Mouse (Mus musculus) lung, adult 2 months (tissue): ENCODE data around the gene Nox3.

Experiments
- CTCF ChIP-seq: fragments of 200-500 bp; IDR thresholded peaks from 2 replicates; pipeline ENCODE4 v1.5.1; 2011; ENCODE audit warnings: mild to moderate bottlenecking, low read length, control low read depth; ENCODE audit not compliant: insufficient read depth
- POLR2A ChIP-seq: fragments of 200-500 bp; IDR thresholded peaks from 2 replicates; pipeline ENCODE4 v1.6.1; 2011; ENCODE audit warnings: low read depth, mild to moderate bottlenecking, control low read depth, low read length, borderline replicate concordance; ENCODE audit errors: extremely low read depth

GRCm38 (mm10) chr17:3597866-3598265 lies 98.2 kb downstream of the Nox3 start:
- no peak for TF ChIP-seq CTCF
- no peak for TF ChIP-seq POLR2A
